Mouse (Mus musculus): Measurements from ENCODE around the gene Nudt9.

Gene Nudt9

DNA sequence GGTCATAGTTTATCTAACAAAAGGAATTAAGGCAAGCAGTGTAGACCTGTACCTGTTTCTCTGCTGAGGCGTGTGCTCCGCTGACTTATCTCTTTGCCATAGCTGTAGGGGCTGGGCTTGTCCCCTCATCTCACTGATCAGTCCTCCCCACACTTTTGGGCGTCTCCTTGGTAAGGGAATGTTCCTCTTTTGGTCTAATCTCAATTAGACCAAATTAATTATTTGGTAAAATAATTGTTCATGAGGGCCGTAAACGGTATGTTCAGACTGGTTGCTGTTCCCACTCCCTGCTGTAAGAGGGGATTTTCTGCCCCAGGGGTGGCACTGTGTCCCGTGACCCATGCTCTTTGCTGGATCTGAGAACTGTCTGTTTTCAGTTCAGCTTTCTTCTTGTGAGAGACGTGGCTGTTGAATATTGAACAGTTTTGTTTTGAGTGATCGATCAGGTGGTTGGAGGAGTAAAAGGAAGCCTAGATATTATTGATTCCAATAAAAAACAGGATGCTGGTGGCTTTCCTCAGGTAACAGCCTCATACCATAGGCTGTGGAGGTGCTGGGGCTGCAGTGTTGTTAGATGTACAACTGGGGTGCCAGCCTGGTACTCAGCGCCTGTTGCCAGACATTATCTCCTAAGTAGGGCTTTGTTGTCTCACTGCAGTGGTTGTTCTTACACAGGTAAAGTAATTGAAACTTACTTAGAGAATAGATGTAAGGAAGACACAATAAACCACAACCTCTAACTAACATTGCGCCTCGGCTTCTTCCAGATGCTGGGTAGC lies 16.9 kb downstream of the Nudt9 start:
- in situ Hi-C loops (cut with MboI; ENCODE audit: low pct_unique_long_range_greater_than_20kb in 1 of 2, low sequenced_read_pairs in 2 of 2, unreplicated experiment in 1 of 2), result no loop called here

DNA sequence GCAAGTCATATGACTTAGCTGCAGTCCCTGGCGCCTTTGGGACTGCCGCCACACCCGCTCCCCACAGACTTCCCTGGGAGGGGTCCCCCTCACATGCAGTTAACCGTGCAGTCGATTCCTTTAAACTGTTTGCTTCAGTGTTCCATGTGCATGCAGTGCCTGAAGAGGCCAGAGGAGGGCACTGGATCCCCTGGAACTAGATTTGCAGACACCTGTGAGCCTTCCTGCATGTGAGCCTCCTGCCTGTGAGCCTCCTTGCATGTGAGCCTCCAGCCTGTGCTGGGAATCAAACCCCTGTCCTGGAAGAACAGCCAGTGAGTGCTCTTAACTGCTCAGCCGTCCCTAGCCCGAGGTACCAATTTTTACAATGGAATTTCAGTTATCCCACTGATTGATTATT lies 22.6 kb downstream of the Nudt9 start:
- in situ Hi-C loops (cut with MboI; ENCODE audit: low pct_unique_long_range_greater_than_20kb in 1 of 2, low sequenced_read_pairs in 2 of 2, unreplicated experiment in 1 of 2), result no loop called here

DNA sequence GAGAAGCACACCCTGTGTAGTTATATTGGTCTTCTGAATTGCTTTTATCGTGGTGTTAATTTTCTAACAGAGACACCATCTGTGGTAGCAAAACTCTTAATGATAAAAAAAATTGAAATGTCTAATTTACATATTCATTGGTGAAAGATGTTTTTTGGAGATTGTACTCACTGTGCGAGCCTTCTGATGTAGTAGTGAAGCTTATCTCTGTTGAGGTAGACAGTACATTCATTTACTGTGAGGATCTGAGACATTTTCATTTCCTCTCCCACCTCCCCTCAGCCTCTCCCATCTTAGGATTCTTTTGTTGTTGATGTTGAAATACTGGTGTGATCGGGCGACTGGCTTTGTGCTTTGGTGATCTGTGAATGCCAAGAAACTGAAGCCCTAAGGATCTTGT lies 24.9 kb downstream of the Nudt9 start:
- in situ Hi-C loops (cut with MboI; ENCODE audit: low pct_unique_long_range_greater_than_20kb in 1 of 2, low sequenced_read_pairs in 2 of 2, unreplicated experiment in 1 of 2), result no loop called here

DNA sequence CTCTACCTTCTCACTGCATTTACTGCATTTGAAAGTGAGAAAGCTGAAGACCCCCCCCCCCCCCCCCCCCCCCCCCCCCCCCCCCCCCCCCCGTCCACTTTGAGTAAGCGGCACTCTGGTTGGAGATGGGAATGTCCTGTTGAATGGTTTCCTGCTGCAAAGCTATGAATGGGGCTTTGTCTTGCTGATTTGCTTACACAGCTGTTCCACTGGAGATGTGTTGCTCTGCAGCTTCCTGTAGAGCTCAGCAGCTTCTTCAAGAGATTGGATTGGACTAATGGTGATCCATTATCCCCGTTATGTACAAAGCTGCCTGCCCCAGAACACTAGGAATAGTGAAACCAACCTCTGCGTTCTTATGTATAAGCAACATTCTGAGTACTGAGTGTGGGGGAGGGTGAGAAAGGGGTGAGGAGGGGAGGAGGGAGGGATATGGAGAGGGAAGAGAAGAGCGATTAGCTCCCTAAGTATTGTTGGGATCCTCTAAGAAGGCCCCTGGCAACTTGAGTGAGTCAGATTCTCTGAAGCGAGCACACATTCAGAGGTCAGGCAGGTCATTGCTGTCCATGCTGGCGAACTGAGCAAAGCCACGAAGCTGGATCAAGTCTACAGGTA lies 26.3 kb downstream of the Nudt9 start:
- in situ Hi-C loops (cut with MboI; ENCODE audit: low pct_unique_long_range_greater_than_20kb in 1 of 2, low sequenced_read_pairs in 2 of 2, unreplicated experiment in 1 of 2), result no loop called here

DNA sequence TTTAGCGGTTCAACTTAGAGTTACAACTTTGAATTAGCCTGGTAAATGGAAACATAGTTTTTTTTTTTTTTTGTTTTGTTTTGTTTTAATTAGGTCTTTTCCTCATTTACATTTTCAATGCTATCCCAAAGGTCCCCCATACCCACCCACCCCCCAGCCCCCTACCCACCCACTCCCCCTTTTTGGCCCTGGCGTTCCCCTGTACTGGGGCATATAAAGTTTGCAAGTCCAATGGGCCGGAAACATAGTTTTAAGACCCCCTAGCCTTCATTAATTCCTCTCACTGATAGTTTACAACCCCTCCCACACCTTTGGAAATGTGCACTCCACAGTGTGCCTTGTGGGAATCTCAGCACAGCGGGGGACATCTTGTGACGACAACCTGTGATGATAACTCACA lies 27.5 kb downstream of the Nudt9 start:
- in situ Hi-C loops (cut with MboI; ENCODE audit: low pct_unique_long_range_greater_than_20kb in 1 of 2, low sequenced_read_pairs in 2 of 2, unreplicated experiment in 1 of 2), result no loop called here

DNA sequence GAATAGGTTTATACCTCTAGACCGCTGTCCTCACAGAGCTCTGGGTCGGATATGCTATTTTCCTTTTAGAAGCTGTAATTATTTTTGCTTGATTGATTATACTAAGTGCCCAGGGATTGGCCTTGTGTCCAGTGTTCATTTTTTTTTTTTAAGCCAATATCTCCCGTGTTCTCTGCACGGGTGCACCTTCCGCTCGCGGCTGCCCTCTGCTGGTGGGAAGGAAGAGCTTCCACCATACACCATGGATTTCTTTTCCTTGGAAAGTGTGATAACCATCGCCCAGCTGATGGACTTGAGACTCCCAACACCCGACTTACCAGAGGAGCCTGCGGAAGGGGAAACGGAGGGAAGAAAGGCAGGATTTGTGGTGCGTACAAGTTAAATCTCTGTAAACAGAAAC lies 28.3 kb downstream of the Nudt9 start:
- in situ Hi-C loops (cut with MboI; ENCODE audit: low pct_unique_long_range_greater_than_20kb in 1 of 2, low sequenced_read_pairs in 2 of 2, unreplicated experiment in 1 of 2), result no loop called here

DNA sequence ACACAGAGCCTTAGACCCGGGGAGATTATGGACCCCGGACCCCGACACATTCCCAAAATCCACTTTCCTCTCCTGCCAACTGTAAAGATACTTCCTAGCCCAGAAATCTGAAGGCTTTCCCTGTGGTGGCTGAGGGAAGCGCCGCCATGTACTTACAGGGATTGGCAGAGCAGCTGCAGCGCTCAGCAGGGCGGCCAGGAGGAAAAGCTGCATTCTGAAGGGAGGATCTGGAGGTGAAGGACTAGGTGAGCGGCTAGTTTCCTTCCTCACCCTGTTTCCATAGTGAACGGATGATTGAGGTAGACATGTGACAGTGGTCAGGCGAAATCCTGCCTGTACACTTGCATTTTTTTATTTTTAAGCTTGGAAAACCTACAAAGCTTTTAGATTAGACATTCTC lies 30.3 kb downstream of the Nudt9 start:
- in situ Hi-C loops (cut with MboI; ENCODE audit: low pct_unique_long_range_greater_than_20kb in 1 of 2, low sequenced_read_pairs in 2 of 2, unreplicated experiment in 1 of 2), result no loop called here

DNA sequence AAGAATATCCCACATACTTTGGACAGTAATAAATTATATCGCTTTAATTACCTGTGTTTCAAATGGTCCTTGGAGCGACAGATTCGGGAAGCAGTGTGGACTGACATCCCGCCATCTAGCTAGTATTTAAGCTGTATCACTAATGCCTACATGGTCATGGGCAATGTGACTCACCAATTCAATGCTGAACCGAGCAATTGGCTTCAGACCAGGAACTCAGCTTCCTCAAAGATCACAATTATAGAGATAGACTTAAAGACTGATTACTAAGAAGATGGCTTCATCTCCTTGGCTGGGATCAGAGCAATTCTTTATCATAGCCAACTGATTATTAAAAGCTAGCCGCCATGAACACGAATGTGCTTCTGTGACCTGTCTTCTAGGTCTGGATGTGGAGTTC lies 31.4 kb downstream of the Nudt9 start, which contains the start of gene Gm17660:
Gene Gm17660, minus strand, starts transcription at position 101 of the 400 bp plus-strand sequence.
- in situ Hi-C loops (cut with MboI; ENCODE audit: low pct_unique_long_range_greater_than_20kb in 1 of 2, low sequenced_read_pairs in 2 of 2, unreplicated experiment in 1 of 2), result no loop called here

DNA sequence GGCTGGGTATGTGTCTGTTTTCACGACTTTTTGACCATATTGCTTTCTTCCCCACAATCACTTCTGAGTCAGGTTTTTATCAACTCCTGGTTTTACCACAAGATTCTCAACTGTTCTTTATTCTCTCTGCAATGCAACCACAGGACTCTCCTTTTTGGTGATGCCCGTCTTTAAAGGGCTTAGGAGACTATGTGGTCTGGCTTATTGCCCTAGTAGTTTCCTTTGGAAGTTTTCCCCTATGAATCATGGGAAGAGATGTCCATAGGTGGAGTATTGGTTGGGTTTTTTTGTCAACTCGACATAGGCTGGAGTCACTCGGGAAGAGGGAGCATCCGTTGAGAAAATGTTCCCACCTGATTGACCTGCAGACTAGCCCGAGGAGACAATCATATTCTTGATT lies 34.6 kb downstream of the Nudt9 start:
- in situ Hi-C loops (cut with MboI; ENCODE audit: low pct_unique_long_range_greater_than_20kb in 1 of 2, low sequenced_read_pairs in 2 of 2, unreplicated experiment in 1 of 2), result no loop called here

DNA sequence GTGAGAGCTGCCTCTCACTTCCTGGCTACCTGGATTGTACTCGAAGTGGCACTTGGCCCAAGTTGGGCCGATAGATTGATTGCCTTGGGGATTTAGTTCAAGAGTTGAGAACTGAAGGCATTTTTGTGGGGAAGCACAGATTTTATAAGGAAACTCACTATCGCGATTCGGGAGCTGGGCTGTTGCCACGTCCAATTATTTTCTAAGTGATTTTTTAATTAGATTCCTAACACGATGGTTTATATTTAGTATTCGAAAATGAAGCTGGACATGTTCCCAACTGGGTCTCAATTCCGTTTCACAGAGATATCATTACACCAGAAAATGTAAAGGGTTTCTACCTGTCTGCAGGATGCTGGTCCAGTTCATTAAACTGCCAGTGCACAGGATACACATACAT lies 39.3 kb downstream of the Nudt9 start:
- in situ Hi-C loops (cut with MboI; ENCODE audit: low pct_unique_long_range_greater_than_20kb in 1 of 2, low sequenced_read_pairs in 2 of 2, unreplicated experiment in 1 of 2), result no loop called here

DNA sequence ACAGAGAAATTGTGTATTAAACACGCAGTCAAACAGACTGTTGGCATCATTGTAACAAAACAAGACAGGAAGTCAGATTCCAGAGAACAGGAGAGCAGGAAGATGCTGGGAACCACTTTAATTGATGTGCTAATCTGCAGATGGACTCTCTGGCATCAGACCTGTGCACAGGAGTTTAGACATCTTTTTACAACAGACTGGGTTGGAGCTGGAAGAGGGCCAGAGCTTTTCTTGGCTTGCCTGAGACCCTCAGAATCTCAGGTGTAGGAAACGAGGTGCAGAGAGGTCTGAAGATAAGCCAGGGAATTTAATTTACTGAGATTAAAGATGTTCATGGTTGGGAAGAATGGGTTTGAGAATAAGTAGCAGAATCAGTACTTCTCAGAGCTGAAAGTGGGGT lies 43.6 kb downstream of the Nudt9 start:
- in situ Hi-C loops (cut with MboI; ENCODE audit: low pct_unique_long_range_greater_than_20kb in 1 of 2, low sequenced_read_pairs in 2 of 2, unreplicated experiment in 1 of 2), result no loop called here

DNA sequence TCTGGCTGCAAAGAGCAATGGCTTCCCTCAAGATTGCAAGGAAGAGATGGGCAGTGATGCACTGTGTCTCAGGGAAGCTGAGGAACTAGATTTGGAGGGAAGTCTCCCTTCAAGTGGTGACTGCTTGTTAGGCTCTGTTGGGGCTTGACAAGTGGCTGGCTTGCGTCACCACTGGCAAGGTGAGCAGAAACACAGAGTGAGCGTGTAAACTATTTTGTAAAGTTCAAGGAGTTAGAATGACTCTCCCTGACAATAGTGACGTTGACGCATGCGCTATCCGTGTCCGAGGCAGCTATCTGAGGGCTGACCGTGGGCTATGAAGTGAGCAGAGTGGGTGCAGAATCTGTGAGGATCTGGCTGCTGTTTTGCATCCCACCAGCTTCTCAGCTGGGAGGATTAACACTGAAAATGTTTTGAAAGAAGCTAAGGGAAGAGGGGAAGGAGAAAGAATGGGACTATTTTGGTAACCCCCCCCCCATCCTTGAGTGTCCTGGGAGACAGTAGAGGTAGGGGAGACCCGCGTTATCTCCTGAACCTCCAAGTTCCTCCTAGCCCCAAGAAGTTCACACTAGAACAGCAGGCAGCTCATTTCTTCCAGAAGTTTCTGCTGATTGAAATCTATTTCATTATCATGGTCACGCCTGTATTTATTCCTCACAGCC lies 49.4 kb downstream of the Nudt9 start:
- in situ Hi-C loops (cut with MboI; ENCODE audit: low pct_unique_long_range_greater_than_20kb in 1 of 2, low sequenced_read_pairs in 2 of 2, unreplicated experiment in 1 of 2), result no loop called here

DNA sequence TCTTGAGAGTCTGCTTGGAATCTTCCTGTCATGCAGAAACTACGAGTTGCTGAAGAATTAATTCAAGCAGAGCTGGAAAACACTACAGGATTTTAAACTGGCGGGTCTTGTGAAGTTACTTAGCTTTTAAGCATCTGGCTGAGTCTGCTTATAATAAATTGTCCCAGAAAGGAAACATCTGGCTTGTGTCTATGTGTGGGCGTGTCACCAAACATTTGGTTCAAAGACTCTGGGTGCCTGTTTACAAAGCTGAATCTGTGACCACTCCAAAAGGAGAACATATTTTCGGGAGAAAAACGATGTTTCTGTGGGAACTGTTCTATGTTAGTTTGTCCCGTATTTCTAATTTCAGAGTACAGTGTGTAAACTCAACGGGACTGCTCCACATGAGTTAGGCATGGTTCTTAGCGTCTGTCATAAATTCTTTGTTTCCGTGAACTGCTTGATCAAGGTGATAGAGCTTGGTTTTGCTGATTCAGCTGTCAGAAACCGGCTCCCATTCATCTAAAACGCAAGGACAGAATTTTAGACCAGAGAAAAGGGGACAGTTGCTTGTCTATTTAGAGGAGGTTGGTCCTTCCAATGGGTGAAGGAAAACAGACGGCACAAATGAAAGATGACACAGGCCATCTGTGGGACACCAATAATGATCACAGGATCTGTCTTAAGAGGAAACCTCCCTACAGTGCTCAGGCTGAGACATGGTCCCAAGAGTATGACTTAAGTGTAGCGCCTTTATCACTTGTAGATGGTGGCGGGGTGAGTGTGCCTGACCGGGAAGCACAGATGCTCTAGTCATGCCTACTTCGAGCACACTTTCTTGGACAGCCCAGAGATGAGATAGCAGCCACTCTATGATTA lies 50.2 kb downstream of the Nudt9 start:
- in situ Hi-C loops (cut with MboI; ENCODE audit: low pct_unique_long_range_greater_than_20kb in 1 of 2, low sequenced_read_pairs in 2 of 2, unreplicated experiment in 1 of 2), result no loop called here

DNA sequence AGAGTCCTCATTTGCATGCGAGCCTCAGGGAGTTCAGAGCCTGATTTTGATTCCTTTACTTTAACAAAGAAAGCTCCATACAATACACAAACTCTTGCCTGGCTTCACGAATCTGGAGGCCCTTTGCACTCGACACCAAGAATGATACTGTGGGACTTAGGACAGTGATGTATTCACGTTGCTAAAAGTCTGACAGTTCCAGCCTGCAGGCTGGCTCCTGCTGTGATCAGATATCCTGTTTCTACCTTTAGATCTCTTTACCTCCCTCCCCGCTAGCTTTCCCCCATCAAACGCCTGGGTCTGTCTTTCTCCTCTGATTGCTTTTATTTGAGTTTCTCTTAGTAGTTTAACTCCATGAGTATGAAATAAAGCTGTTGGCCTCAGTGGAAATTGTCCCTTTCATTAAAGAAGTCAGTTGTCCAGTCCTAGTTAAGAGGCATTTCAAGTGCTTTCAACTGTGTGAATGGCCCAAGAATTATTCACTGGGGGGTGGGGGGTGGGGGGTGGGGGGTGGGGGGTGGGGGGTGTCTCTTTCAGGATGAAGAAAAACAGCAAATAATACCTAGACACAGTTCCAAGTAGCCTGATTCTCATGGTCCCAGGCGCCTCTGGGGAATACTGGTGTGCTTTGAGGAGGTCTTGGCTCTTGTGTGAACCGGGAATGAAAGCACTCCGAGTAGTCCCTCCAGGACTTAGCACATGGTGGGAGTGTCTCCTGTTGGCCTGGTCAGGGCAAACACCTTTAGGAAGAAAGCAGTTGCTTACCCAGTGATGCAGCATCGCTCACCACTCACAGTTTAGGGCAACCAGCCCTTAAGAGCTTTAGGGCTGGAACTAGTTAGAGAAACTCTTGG lies 55.8 kb downstream of the Nudt9 start:
- in situ Hi-C loops (cut with MboI; ENCODE audit: low pct_unique_long_range_greater_than_20kb in 1 of 2, low sequenced_read_pairs in 2 of 2, unreplicated experiment in 1 of 2), result no loop called here

DNA sequence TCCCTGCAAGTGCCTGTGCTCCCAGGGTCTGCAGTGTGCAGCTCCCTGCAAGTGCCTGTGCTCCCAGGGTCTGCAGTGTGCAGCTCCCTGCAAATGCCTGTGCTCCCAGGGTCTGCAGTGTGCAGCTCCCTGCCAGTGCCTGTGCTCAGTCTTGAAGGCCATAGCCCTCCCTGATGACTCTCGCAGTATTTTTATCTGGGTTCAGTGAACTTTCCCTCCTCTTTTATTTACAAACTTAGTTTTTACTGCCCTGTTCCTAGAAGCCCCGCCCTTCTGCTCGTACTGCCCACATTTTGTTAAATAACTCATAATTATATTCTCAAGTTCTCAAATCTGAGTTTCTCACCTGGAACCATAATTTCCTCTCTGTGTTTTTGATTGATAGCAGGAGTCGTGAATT lies 57.1 kb downstream of the Nudt9 start:
- in situ Hi-C loops (cut with MboI; ENCODE audit: low pct_unique_long_range_greater_than_20kb in 1 of 2, low sequenced_read_pairs in 2 of 2, unreplicated experiment in 1 of 2), result no loop called here

DNA sequence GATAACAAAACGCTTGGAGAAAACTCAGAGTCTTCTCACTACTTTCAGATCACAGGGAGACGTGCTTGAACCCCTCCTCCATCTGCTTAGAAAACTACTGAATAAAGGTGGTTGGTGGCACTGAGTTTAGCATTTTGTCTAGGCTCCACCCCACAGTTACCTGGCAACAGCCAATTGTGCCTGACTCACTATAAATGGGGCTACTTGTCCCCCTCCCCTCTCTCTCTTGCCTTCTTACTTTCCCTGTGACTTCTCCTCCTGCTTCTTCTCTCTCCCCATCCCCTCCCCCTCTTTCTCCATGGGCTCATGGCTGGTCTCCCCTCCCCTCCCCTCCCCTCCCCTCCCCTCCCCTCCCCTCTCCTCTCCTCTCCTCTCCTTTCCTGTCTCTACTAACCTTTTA lies 58.0 kb downstream of the Nudt9 start:
- in situ Hi-C loops (cut with MboI; ENCODE audit: low pct_unique_long_range_greater_than_20kb in 1 of 2, low sequenced_read_pairs in 2 of 2, unreplicated experiment in 1 of 2), result no loop called here

DNA sequence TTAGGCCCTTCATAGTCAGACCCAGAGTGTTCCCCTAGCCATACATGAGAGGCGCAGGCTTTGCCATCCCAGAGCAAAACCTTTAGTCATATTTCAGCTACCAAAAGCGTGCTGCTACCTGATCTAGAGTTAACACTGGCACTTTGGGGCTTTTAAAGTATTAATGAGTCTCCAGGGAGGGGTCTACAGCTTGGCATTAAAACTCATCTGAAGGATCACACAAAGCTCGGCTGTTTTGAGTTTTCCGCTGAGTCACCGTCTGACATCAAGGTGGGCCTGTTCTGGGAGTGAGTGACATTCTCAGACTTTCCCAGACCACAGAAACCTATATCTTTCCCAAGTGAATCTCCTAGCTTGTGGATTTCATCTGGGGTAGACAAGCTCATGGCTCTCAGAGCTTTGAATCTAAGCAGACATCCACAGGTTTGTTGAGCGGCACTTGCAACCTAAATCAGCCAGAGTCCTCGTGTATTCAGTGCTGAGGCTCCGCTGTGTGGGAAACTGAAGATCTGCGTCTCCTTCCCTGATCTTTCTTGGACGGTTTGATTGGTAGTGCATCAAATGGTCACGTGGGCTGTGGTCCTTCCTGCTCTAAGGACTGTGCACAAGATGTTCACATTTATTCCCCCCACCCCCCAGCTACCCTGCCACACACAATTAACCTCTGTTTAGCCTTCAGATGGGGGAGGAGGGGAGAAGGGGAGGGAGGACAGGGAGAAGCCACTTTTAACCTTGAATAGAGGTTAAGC lies 62.2 kb downstream of the Nudt9 start:
- in situ Hi-C loops (cut with MboI; ENCODE audit: low pct_unique_long_range_greater_than_20kb in 1 of 2, low sequenced_read_pairs in 2 of 2, unreplicated experiment in 1 of 2), result no loop called here
